Mouse (Mus musculus): Measurements from ENCODE around the gene Ntmt1.

Ntmt1 gene

DNA sequence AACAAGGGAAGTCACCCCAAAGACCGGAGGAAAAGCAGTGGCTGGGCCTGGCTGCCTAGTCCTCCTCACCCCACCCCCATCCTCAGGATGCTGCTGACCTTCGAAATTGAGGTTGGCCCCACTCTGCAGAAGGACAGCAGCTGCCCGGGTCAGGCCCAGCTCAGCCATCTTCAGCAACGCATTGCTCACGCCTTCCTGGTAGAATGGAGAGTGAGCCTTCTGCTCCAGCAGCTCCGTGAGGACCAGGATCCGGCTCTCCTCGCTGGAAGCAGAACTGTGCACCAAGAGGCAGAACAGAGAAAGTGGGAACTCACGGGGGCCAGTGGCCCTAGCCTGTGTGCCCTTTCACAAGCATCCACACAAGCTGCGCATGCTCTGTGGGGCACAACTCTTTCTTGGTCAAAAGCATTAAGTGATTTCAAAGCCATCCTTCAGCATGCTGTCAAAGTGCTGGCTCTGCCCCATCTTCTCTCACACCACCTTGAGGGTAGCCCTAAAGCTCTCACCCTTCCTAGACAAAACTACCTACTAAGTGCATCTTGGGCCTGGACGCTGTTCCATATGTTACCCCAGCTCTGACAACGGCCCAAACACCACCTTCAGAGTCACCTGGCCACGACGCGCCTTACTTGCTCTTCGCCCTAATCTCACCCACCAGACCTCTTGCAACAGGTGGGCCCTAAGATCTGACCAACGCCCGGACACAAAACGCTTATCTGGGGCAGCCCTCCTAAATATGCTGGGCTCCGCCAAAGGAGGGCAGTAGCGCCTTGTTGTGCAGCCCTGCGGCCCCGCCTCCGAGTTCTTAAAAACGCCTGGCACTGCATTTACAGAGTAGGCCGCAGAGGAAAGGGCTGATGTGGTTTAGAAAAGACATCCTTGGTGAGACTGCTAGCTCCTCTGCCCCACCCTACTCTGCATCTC, 19.5 kb downstream of the Ntmt1 start:
- DNase-seq = no peak

DNA sequence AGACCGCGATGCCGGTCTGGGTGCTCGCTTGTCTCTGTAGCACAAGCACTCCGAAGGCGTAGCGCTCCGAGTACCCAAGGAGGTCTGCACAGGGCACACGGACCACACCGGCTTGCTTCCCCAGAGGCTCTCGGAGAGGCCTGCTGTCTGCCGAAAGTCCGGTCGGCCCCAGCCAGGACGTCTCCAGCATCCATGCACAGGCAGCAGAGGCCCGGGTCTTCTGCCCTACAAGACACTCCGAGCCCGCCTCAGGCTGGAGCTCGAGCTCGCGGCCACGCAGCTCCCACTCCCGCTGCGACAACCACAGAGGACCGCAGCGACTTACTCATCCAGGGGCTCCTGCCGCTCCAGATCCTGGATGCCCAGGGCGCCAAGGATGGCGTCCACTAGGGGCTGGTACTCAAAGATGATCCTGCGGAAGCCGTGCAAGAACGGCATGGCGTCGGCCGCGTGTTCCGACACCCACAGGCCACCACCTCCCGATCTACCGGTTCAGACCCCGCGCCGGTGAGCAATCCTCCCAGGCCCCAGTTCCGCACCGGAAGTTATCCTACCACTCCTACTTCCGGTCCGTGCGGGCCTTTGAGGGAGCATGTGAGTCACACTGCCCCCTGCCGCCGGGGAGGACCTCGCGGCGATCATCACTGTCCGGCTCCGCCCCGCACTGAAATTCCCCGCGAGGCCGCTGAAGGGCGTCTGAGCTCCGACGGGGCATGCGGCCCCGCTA, 20.3 kb downstream of the Ntmt1 start:
- peak; percentile 92 for DNase-seq

DNA sequence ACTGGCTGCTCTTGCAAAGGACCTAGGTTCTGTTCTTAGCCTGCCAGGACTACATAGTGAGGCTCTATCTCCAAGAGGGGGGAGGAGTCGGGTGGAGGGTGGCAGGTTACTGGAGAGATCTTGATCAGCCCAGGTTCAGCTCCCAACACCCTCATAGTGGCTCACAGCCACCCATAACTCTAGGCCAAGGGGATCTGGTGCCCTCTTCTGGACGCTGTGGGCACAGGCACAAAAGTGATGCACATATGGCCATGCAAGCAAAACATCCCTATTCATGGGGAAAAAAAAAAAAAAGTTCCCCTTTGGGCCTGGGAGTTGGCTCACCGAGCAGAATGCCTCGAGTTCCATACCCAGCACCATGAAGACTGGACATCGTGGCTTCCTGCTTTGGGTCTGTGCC, 21.7 kb downstream of the Ntmt1 start:
- no peak for DNase-seq

DNA sequence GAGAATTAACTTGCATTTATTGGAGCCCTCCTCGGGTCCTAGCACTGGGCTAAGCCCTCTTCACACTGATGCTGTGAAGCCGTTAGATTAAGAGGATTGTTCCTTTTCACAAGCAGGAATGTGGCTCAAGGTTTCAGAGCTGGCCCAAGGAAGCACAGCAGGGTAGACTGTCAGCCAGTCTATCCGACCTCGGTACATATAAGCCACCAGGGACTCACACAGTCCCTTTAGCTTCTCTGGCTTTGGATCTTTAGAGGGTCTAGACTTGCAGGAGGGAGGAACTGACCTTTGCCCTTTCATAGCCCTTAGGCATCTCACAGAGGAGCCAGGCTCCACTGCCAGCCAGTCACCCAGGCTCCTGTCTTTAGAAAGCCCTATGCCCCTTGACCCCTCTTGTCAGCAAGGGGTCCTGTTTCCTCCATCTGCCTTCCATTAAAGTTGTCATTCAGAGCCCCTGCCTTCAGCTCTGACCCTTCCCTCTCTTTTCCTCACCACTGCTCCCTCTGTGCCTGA, 22.7 kb downstream of the Ntmt1 start, which contains the start of gene Asb6:
Gene Asb6, minus strand, starts transcription at position 51 of the 513 bp plus-strand sequence.
- DNase-seq = no peak

DNA sequence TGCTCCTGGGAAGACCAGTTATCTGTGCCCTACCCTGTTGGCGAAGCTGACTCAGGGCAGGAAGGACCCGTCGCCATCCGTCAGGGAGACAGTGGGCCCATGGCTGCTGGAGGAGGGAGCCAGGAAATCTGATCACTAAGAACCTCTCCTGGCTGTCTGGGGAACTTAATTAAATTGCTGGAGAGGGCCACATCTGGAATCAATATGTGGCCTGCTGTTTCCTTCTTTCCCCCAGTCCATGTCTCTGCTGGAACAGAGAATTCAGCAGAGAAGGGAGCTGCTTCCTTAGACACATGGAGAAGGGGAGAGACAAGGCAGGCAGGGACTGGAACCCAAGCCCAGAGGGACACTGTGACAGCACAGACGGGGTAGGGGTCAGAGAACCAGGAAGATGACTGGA, 26.0 kb downstream of the Ntmt1 start:
- DNase-seq = no peak

DNA sequence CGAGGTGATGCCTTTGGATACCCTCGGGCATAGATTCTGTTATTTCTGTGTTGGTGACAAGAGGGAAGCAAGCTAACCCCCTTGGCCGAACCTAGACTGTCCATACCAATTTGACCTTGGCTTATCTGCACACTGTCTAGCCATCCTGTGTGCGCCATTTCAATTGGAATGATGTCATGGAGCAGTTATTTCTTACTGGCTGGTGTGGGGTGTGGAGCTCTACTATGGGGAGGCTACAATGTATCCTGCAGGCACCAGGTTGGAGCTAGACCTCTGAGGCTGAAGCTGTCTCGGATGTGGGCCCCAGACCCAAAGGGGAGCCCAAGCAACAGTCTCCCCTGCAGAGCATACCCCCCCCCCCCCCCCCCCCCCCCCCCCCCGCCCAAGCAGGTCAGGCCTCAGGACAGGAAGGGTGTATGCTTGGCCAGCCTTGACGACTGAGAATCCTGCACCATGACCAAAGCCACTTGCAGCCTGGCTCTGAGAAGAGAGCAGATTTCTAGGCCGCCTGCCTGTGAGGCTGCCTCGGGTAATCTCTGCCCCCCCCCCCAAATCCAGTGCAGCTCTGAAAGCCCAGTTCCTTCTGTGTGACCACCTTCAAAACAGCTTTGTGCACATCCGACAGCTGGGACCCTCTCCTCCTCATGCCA, 26.9 kb downstream of the Ntmt1 start, which contains the start of gene Prrx2:
Gene Prrx2, plus strand, starts transcription at position 600 of the 650 bp plus-strand sequence.
- DNase-seq = no peak

DNA sequence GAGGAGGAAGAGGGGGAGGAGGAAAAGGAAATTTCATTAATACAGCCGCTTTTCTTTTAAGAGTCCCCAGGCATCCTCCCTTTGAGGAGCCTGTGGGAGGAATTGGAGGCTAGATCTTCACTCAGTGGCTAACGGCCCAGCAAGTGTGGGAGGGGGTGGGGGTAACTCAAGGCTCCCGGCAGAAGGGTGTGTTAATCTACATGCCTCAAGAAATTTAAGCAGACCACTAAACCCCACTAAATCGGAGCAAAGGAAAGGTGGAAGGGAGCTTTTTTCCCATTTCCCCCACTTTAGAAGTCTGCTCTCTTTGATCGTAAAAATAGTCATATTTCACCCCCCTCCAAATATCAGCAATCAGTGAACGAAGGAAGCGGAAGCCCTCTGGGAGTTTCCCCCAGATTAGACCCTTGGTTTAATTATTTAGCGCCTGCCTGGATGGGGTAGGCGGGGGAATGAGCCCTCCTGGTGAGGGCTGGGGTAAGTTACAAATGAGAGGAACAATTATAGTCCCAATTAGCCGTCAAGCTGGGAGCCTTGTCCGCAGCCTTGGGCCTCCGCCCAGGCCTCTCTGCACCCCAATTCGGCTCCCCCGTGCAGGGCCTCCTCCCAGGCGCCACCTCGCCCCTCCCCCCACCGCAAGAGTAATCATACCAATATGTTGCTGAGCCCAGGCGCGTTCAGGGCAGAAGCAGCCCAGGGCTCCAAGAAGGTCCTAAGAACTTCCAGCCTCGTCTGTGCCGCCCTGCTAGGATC, 28.8 kb downstream of the Ntmt1 start:
- DNase-seq = no peak

DNA sequence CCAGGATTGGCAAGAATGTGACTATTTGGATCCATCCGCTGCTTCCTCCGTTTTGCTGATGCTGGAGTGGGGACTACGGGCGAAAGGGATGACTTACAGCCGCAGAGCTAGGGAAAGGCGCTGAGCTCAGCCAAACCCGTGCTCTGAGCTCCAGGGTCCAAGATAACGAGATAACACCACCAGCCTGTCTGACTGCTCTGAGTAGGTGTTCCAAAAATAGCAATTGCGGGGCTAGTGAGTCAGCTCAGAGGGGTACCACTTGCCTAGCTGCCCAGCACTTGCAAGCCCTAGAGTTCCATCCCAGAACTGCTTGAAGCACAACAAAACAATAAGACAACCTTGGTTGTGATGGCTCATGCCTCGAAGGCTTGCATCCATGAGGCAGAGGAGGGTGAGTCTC, 35.0 kb downstream of the Ntmt1 start:
- DNase-seq = no peak

DNA sequence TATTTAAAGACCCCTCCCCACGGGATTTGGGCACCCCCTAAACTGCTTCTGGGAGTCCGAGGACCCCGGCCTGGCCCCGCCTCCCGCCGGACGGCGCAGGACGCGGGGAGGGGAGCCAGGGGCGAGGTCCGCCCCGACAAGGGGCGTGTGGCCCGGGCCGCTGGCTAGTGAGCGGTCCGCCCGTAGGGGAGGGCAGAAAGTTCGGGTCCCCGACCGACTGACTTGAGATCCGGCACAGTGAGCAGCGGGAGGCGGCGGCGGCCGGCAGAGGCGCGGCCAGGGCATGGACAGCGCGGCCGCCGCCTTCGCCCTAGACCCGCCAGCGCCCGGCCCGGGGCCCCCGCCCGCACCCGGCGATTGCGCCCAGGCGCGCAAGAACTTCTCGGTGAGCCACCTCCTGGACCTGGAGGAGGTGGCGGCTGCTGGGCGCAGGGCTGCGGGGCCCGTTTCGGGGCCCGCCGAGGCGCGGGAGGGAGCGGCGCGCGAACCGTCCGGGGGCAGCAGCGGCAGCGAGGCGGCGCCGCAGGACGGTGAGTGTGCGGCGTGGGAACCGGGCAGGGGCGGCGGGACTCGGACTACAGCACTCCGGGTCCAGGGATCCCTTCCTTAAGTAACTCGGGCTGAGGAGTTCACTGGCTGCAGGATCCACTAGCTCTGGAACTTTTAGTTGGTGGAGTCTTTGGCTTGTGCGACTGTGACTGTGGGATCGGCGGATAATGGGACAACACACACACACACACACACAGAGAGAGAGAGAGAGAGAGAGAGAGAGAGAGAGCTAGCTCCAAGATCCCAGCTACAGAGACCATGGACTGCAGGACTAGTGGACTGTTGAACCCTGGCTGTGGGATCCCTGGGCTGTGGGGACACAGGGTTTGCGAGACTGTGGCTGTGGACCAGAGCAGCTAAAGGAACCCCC, 37.8 kb downstream of the Ntmt1 start:
- no peak for DNase-seq

DNA sequence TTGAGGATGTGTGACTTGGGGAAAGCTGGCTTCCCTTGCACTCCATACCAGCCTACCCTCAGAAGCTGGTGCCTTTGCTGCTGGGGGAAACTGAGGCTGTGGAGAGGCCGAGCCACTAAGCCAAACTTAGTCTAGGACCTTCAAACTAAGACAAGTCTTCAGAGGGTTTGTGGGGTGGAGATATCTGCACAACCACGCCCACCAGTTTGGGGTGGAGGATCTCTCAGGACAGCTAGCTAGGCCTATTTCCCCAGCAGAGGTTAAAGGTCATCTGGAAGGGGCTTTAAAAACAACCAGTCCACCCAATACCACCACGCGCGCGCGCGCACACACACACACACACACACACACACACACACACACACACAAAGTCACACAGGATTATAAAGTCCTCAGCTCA, 38.6 kb downstream of the Ntmt1 start:
- no peak for DNase-seq

DNA sequence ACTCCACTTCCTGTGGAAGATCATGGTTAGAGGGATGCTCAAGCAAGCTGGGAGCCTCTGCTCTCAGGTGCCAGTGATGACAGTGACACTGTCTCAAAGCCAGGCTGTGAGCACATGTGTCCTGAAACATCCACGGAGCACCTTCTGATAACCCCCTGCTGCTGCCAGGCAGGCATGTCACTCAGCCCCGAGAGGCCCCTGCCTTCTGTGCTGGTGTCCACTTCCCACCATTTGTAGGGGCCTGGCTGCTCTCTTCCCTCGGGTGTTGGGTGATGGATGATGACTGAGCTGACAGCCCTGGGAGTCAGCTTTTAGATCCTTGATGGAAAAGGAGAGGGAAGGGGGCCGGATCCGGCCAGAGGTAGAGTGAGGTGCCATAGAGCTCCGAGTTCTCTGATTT, 39.1 kb downstream of the Ntmt1 start:
- no peak for DNase-seq

DNA sequence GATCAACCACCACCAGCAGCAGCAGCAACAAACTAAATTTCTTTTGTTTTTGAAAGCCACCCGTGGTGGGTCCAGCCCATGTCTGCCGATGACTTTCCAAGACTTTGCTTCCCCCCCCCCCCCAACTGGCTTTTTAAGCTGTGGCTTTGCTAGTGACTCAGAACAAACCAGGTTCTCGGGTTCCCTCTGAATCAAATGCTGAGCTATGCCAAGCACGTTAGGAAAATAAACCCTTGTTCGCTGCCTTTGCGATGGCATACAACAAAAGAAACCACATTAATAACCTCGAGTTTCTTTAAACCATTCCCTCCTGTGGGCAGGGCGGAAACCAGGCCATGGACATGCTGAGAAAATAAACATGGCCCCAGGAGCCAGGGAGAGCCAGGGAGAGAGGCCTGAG, 40.6 kb downstream of the Ntmt1 start:
- no peak for DNase-seq

DNA sequence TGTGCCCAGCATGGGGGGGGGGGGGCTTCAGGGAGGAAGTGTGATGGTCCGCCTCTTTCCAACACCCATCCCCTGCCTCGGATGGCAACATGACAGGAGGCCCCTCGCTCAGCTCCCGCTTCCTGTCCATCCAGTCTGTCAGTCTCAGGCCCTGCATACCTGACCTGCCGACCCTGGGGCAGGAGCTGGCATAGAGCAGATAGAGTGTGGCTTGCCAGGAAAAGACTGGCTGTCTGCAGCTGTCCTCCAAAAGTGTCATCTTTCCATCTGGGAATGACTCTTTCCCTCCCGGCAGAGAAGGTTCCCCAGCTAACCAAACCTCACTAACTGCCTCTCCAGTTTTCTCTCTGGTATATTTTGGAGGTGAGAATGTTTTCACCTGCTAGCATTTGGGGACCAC, 43.0 kb downstream of the Ntmt1 start:
- no peak for DNase-seq

DNA sequence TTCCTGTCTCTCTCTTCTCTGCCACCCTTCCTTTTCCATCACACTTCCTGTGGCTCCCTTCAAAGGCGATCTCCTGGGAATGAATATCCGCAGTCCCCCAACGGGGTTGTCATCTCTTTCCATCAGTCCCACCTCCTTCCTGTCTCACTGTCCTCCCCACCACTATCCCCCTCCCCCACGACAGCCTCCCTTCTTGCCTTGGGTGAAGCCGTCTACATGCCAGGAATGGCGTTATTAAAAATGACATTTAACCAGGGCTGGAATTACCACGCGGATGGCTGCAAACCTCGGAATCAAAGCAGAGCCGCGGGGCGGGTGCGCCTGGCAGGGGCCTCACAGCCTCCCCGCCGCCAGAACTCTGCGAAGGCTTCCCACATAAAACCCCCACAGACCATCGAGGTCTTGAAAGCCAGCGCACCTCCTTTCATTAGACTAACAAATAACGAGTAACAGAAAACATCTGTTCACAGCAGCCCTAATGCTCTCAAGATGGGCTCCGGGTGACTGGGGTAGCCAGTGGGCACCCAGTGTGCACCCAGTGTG, 45.2 kb downstream of the Ntmt1 start:
- no peak for DNase-seq

DNA sequence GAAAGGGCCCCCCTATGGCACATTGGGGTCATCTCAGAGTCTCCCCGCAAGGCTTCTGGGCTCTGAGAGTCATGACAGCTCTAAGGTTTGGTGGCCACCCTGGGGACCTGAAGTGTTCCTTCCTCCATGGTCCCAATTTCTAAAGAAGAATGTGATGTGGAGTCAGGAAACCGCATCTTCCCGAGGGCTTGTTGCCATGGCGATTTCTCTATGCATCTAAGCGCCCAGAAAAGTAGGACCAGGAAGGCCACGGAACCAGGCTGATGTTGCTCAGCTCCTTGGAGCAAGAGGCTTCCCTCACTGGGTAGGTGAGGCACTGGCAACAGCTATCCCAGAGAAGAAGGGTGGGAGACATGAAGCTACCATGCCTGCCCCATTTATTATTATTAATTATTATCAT, 49.5 kb downstream of the Ntmt1 start:
- no peak for DNase-seq

DNA sequence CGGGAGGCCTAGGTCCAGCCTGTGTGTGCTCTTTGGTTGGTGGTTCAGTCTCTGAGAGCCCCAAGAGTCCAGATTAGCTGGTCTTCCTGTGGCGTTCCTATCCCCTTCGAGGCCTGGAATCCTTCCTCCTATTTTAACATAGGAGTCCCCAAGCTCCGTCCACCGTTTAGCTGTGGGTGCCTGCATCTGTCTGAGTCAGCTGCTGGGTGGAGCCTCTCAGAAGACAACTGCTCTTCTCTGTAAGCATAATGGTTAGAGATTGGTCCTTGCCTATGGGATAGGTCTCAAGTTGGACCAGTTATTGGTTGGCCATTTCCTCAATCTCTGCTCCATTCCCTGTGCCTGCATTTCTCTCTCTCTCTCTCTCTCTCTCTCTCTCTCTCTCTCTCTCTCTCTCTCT, 52.2 kb downstream of the Ntmt1 start:
- DNase-seq = no peak

DNA sequence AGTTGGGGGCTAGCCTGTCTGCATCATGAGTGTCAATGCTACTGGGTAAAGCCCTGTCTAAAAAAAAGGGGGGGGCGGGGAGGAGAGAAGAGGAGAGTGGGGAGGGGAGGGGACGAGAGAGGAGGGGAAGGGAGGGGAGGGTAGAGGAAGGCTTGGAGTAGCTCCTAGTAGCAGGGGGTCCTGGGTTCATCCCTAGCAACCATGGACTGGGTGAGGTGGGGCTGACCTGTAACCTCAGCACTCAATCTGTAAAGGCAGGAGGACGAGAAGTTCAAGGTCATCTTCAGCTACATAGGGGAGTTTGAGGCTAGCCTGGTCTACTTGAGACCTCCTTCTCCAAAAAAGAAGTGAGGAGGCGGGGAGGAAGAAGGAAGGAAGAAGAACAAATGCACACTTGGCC, 54.5 kb downstream of the Ntmt1 start:
- DNase-seq = no peak

DNA sequence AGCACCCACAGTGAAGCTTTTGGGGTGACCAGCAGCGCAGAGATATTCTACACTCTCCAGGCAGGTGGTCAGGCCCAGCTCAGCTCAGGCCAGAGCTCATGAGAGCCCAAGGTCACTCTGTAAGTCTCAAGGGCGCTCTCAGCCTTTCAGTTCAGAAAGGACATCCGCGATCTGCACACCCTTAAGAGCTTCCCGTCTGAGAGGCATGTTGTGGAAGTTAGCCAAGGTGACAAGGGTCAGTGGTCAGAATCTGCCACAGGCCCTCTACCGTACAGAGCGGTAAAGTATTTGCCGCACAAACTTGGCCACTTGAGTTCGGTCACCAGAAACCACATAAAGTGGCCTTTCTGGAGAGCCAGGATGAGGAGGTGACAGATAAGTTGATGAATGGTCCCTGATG, 55.9 kb downstream of the Ntmt1 start:
- no peak for DNase-seq

DNA sequence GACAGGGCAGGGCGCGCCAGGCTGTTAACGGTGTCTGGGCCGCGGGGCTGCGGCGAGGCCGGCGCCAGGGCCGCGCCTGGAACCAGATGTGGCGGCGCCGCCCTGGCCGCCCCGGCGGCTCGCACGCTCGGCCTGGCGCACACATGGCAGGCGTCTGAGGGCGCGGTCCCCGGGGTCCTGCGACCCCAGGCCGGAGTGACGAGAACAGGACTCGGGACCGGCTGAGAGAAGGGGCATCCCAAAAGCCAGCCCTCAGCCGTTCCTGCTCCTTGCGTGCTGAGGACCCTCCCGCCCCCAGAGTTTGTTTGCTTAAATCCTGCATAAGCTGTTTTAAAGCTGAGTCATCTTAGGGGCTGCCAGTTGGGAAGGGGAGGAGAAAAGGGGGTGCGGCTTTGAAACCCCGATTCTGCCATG, 57.3 kb downstream of the Ntmt1 start:
- DNase-seq = no peak

DNA sequence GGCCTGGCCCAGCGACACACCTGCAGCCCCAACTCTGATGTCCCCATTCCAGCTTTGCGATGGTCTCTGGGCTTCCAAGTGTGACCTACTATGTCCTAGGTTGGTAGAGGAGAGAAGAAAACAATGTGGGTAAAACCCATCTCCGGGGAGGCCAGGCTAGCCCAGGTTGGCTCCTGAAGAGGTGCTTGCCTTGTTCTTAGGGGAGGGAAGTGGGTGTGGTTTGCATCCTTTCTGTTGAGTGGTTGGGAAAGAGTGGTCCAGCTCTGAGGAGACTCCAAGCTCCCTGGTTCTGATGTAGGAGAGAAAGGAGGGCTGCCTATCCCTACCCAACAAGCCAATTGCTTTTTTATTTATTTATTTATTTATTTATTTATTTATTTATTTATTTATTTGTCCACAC, 57.8 kb downstream of the Ntmt1 start:
- DNase-seq = no peak

DNA sequence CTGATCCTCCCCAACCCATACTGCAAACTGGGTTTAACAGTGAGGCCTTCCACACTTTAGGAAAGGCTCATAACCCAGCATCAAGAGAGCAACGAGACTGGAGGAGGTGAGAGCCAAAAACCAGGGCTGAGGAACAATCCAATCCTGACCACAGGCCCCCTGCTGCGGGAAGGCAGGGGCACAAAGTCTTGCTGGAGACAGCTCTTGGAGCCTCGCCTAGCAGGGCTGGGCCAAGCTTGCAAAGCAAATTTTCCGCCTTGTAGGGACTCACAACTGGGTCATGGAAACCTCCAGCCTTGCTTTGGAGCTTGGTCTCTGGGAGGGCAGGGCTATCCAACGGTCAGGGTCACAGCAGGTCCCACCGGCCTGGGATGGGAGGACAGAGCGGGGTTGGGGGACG, 63.2 kb downstream of the Ntmt1 start:
- DNase-seq = peak; percentile 16

Measured in cerebellum, adult 11 months (tissue).